Mouse (Mus musculus): ENCODE measurements around the gene Iqch. TPM values are rescaled to one million over a fixed set of nuclear protein-coding genes. Genes with fewer than 3 reads are reported as not detected.

The Iqch gene
- total and polyA plus RNA-seq, 2 experiments from 2014 or later: 0.10 to 0.14 TPM

GRCm38 (mm10) chr9:63603849-63604248 is 1.6 kb upstream of the Iqch start:
- DNase-seq (no peak), ATAC-seq (no peak)
- Histone ChIP-seq H3K4me2 (ENCODE audit: low read depth) (no peak overlapping the region), H3K9ac (no peak overlapping the region), H3K4me1 (ENCODE audit: insufficient read depth) (no peaks in the 10 kb centered on the region), H3K9me3 (ENCODE audit: low read length) (no peaks in the 10 kb centered on the region), H3K27ac (ENCODE audit: low read depth, low read length) (no peak overlapping the region), H3K36me3 (ENCODE audit: insufficient read depth) (no peaks in the 10 kb centered on the region), H3K4me3 (ENCODE audit: low read depth, low read length) (no peak overlapping the region), H3K27me3 (ENCODE audit: insufficient read depth, low read length) (no peaks in the 10 kb centered on the region)
- 68% methylated on average over 6 of the region's 6 CpGs for WGBS
- no peak for TF ChIP-seq CTCF (IDR thresholded peaks at IDR 0.05; ENCODE audit: low read depth)

DNA sequence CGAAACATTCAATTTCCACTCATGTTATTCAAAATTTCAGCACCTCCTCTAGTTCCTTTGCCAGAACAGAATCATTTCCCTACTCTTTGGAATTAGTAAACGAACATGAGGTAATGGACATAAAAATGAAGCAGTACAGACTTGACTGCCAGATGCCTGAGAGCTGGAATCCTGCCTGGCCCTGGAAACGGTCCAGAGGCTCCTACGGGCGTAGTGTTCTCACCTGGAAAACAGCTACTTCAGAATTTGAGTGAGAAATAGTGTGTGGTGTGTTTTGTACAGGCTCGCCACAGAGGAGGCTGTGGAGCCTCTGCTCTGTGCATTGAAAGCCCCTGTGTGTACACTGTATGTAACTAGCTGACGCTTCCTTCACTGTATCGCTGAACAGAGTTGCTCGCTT is 5.6 kb downstream of the Iqch start:
- no peak for ATAC-seq
- no peaks in the 10 kb centered on the region for H3K27me3 ChIP-seq (ENCODE audit: insufficient read depth, low read length)

DNA sequence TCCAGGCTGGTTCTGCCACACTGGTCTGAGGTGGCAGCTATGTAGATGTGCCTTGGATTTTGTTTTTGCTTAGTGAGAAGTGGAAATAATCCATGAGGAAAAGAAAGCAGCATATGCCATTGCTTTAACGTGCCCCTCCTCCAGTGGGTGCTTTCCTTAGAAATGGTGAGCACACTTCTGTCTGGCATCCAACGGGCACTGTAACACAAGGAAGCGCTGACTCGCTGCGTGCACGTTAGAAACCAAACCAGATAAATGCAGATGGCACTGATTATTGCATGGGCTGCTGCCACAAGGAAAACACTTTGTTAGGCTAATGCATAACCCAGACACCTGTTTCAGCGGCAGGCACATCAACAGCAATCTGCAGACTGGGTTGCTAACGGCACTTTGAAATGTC is 6.6 kb downstream of the Iqch start:
- Histone ChIP-seq H3K27ac (ENCODE audit: low read depth, low read length) (no peak overlapping the region), H3K27me3 (ENCODE audit: insufficient read depth, low read length) (no peaks in the 10 kb centered on the region), H3K4me3 (ENCODE audit: low read depth, low read length) (no peak overlapping the region), H3K9ac (no peak overlapping the region), H3K36me3 (ENCODE audit: insufficient read depth) (no peaks in the 10 kb centered on the region), H3K9me3 (ENCODE audit: low read length) (no peaks in the 10 kb centered on the region), H3K4me1 (ENCODE audit: insufficient read depth) (no peaks in the 10 kb centered on the region), H3K4me2 (ENCODE audit: low read depth) (no peak overlapping the region)
- no peak for ATAC-seq
- no peak for TF ChIP-seq CTCF (IDR thresholded peaks at IDR 0.05; ENCODE audit: low read depth)
- DNase-seq: peak; percentile 16
- 58% methylated on average over 8 of the region's 8 CpGs for WGBS

More for the DNA sequence above, 5.6 kb downstream of the Iqch start:
- Histone ChIP-seq H3K9ac (no peak overlapping the region), H3K27ac (ENCODE audit: low read depth, low read length) (no peak overlapping the region), H3K4me3 (ENCODE audit: low read depth, low read length) (no peak overlapping the region), H3K36me3 (ENCODE audit: insufficient read depth) (no peaks in the 10 kb centered on the region), H3K4me2 (ENCODE audit: low read depth) (no peak overlapping the region), H3K4me1 (ENCODE audit: insufficient read depth) (no peaks in the 10 kb centered on the region), H3K9me3 (ENCODE audit: low read length) (no peaks in the 10 kb centered on the region)
- WGBS: 60% methylated on average over 9 of the region's 9 CpGs
- DNase-seq: no peak
- no peak for TF ChIP-seq CTCF (IDR thresholded peaks at IDR 0.05; ENCODE audit: low read depth)

DNA sequence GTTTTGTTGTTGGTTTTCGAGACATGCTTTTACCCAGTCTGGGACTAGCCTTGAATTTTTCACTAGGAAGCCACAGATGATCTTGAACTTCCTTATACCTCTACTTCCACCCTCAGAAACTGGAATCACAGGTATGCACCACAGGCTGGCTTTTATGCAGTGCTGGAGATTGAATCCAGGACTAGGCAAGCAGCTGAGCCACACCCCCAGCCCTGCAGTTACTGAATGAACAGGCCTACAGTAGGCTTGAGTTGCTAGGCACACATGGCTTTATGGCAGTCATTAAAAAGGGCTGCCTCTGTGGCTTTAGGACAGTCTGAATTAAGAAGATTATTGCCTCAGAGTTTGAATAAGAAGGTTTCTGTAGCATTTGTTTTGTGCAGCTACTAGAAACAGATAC is 7.3 kb downstream of the Iqch start:
- no peaks in the 10 kb centered on the region for H3K4me1 ChIP-seq (ENCODE audit: insufficient read depth)
- TF ChIP-seq CTCF (IDR thresholded peaks at IDR 0.05; ENCODE audit: low read depth): no peak
- H3K4me3 ChIP-seq (ENCODE audit: low read depth, low read length): no peak overlapping the region
- no peaks in the 10 kb centered on the region for H3K36me3 ChIP-seq (ENCODE audit: insufficient read depth)
- no peak overlapping the region for H3K4me2 ChIP-seq (ENCODE audit: low read depth)
- no peak overlapping the region for H3K9ac ChIP-seq
- no peaks in the 10 kb centered on the region for H3K9me3 ChIP-seq (ENCODE audit: low read length)
- ATAC-seq (no peak), DNase-seq (no peak)
- 95% methylated on average over 1 of the region's 1 CpGs for WGBS
- H3K27me3 ChIP-seq (ENCODE audit: insufficient read depth, low read length): no peaks in the 10 kb centered on the region
- H3K27ac ChIP-seq (ENCODE audit: low read depth, low read length): no peak overlapping the region

DNA sequence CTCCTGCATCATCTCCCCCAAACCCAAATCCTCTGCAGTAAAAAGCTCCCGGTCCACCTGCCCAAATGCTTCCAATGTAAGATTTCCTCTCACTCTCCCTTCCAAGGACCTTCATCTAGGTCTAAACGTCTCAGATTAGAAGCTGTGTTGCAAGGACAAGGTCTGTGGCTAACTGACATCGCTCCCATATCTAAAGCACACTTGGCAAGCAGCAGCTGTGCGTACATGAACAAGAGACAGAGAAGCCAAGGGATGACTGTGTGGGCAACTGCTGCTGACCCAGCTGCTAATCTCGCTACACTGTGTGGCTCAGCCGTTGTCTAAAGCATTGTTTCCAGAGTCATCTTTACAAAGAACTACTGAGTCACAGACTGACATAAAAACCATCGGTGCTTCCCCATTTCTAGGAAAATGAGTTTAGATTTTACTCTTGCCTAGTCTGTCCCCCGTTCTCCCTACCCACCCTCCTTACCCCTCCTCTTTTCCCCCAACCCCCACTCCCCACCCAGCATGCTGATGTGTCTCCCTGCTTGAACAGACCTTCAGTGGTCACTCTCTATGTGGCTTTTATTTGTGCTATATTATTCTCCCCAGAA is 10.5 kb downstream of the Iqch start:
- 90% methylated on average over 8 of the region's 8 CpGs for WGBS
- no peak for ATAC-seq
- TF ChIP-seq CTCF (IDR thresholded peaks at IDR 0.05; ENCODE audit: low read depth): no peak

GRCm38 (mm10) chr9:63590592-63590991 is 11.7 kb downstream of the Iqch start:
- Histone ChIP-seq H3K36me3 (ENCODE audit: insufficient read depth) (no peaks in the 10 kb centered on the region), H3K9ac (no peak overlapping the region), H3K4me2 (ENCODE audit: low read depth) (no peak overlapping the region), H3K27me3 (ENCODE audit: insufficient read depth, low read length) (no peaks in the 10 kb centered on the region), H3K9me3 (ENCODE audit: low read length) (peaks cover 4% of the 10 kb centered on the region; the same call in 1 of the 2 replicates), H3K4me1 (ENCODE audit: insufficient read depth) (no peaks in the 10 kb centered on the region), H3K27ac (ENCODE audit: low read depth, low read length) (no peak overlapping the region), H3K4me3 (ENCODE audit: low read depth, low read length) (no peak overlapping the region)
- DNase-seq (no peak), ATAC-seq (no peak)
- WGBS: 90% methylated on average over 4 of the region's 4 CpGs
- TF ChIP-seq CTCF (IDR thresholded peaks at IDR 0.05; ENCODE audit: low read depth): no peak

More for the DNA sequence above, 10.5 kb downstream of the Iqch start:
- no peaks in the 10 kb centered on the region for H3K4me1 ChIP-seq (ENCODE audit: insufficient read depth)
- no peaks in the 10 kb centered on the region for H3K27me3 ChIP-seq (ENCODE audit: insufficient read depth, low read length)
- H3K4me2 ChIP-seq (ENCODE audit: low read depth): no peak overlapping the region
- DNase-seq: no peak
- H3K4me3 ChIP-seq (ENCODE audit: low read depth, low read length): no peak overlapping the region
- no peak overlapping the region for H3K9ac ChIP-seq
- no peak overlapping the region for H3K27ac ChIP-seq (ENCODE audit: low read depth, low read length)
- no peaks in the 10 kb centered on the region for H3K36me3 ChIP-seq (ENCODE audit: insufficient read depth)
- peaks cover 4% of the 10 kb centered on the region; the same call in 1 of the 2 replicates for H3K9me3 ChIP-seq (ENCODE audit: low read length)

- DNase-seq (no peak), ATAC-seq (no peak)
- no peak overlapping the region for H3K27ac ChIP-seq (ENCODE audit: low read depth, low read length)
- 75% methylated on average over 6 of the region's 6 CpGs for WGBS
- no peak overlapping the region for H3K4me3 ChIP-seq (ENCODE audit: low read depth, low read length)
- H3K4me2 ChIP-seq (ENCODE audit: low read depth): no peak overlapping the region
- H3K27me3 ChIP-seq (ENCODE audit: insufficient read depth, low read length): no peaks in the 10 kb centered on the region
- H3K36me3 ChIP-seq (ENCODE audit: insufficient read depth): no peaks in the 10 kb centered on the region
- no peak for TF ChIP-seq CTCF (IDR thresholded peaks at IDR 0.05; ENCODE audit: low read depth)
- no peak overlapping the region for H3K9ac ChIP-seq
- H3K9me3 ChIP-seq (ENCODE audit: low read length): peaks cover 4% of the 10 kb centered on the region; the same call in 1 of the 2 replicates
- H3K4me1 ChIP-seq (ENCODE audit: insufficient read depth): no peaks in the 10 kb centered on the region
Observed at GRCm38 (mm10) chr9:63589209-63589608, 13.1 kb downstream of the Iqch start.
